ENCODE assay signal across 19 mouse cellular contexts in genomic region chr5:121724678-121725077, GRCm38 (mm10). TPM values are rescaled to one million over a fixed set of nuclear protein-coding genes. Genes with fewer than 3 reads are reported as not detected.
A peak's percentile ranks its signal among the peaks of the same experiment; 100 is the strongest.
DNase-seq lines count a peak whose midpoint lies in the region; ATAC-seq and TF ChIP-seq lines count a peak whose summit lies in the region.
"Had no signal": no experiment of that assay in that cellular context is flagged by ENCODE, and none has a peak within 500 bp of the region (broad histone marks: within the 10 kb centered on the region; RNA-seq: fewer than 3 reads in every experiment).

No protein-coding gene starts in this region.

- no peak for TF ChIP-seq POLR2A in liver, adult 2 months (IDR thresholded peaks at IDR 0.05; ENCODE audit: extremely low read depth, insufficient read depth, low read length)

- no peak overlapping the region for H3K4me2 ChIP-seq in kidney, embryonic 16.5 days (replicated peaks; ENCODE audit: low read depth, low read length)
- no peak overlapping the region for H3K4me2 ChIP-seq in liver, embryonic 11.5 days
- no peak overlapping the region for H3K4me2 ChIP-seq in intestine, embryonic 16.5 days (ENCODE audit: low read depth, low read length)
- H3K4me2 ChIP-seq: forebrain, embryonic 13.5 days; hindbrain, embryonic 12.5 days had no signal

- no peak overlapping the region for H3K27ac ChIP-seq in kidney, embryonic 16.5 days (ENCODE audit: low read length)
- peak overlapping the region; percentile 15 for H3K27ac ChIP-seq in liver, adult 2 months (replicated peaks; ENCODE audit: insufficient read depth, low read depth, low read length)
- H3K27ac ChIP-seq in liver, embryonic 11.5 days (ENCODE audit: low read depth, low read length), result no peak overlapping the region
- peak overlapping the region; percentile 28; the same call in 1 of the 2 replicates for H3K27ac ChIP-seq in intestine, embryonic 16.5 days (ENCODE audit: low read length)
- H3K27ac ChIP-seq: embryonic facial prominence, embryonic 10.5 days; forebrain, embryonic 13.5 days; hindbrain, embryonic 12.5 days had no signal

- peaks cover 67% of the 10 kb centered on the region for H3K79me2 ChIP-seq in liver, adult 2 months (ENCODE audit: control insufficient read depth, insufficient read depth, low read length)

- H3K9ac ChIP-seq in kidney, embryonic 16.5 days (replicated peaks; ENCODE audit: low read length), result no peak overlapping the region
- H3K9ac ChIP-seq in liver, adult 2 months (ENCODE audit: low read depth, low read length), result no peak overlapping the region
- no peak overlapping the region for H3K9ac ChIP-seq in liver, embryonic 11.5 days (ENCODE audit: low read depth, low read length)
- no peak overlapping the region for H3K9ac ChIP-seq in intestine, embryonic 16.5 days (ENCODE audit: low read depth, low read length)
- H3K9ac ChIP-seq: forebrain, embryonic 13.5 days; forebrain, postnatal 0 days; hindbrain, embryonic 12.5 days had no signal

- no peak overlapping the region for H3K4me3 ChIP-seq in kidney, embryonic 16.5 days (ENCODE audit: low read length)
- no peak overlapping the region for H3K4me3 ChIP-seq in liver, adult 2 months (ENCODE audit: insufficient read depth, low read depth, low read length)
- no peak overlapping the region for H3K4me3 ChIP-seq in liver, embryonic 11.5 days (ENCODE audit: low read depth, low read length)
- H3K4me3 ChIP-seq in intestine, embryonic 16.5 days (ENCODE audit: low read length), result no peak overlapping the region
- H3K4me3 ChIP-seq: embryonic facial prominence, embryonic 10.5 days; forebrain, embryonic 13.5 days; hindbrain, embryonic 12.5 days had no signal

- H3K4me1 ChIP-seq in kidney, embryonic 16.5 days (ENCODE audit: insufficient read depth, low read length), result peaks cover under 1% of the 10 kb centered on the region; the same call in 1 of the 2 replicates
- peaks cover 45% of the 10 kb centered on the region for H3K4me1 ChIP-seq in liver, adult 2 months (ENCODE audit: control insufficient read depth, insufficient read depth, low read length)
- peaks cover 13% of the 10 kb centered on the region for H3K4me1 ChIP-seq in liver, embryonic 11.5 days (replicated peaks; ENCODE audit: control insufficient read depth, insufficient read depth, low read length)
- peaks cover 21% of the 10 kb centered on the region for H3K4me1 ChIP-seq in intestine, embryonic 16.5 days (ENCODE audit: control insufficient read depth, insufficient read depth, low read length)
- H3K4me1 ChIP-seq: embryonic facial prominence, embryonic 10.5 days had no signal

- peaks cover 2% of the 10 kb centered on the region; the same call in 1 of the 2 replicates for H3K36me3 ChIP-seq in kidney, embryonic 16.5 days (ENCODE audit: insufficient read depth, low read length)
- peaks cover 2% of the 10 kb centered on the region; the same call in 1 of the 2 replicates for H3K36me3 ChIP-seq in liver, adult 2 months (ENCODE audit: control insufficient read depth, insufficient read depth, low read length)
- H3K36me3 ChIP-seq in liver, embryonic 11.5 days (ENCODE audit: control insufficient read depth, insufficient read depth, low read length), result no peaks in the 10 kb centered on the region; the same call in 1 of the 2 replicates
- no peaks in the 10 kb centered on the region for H3K36me3 ChIP-seq in intestine, embryonic 16.5 days (ENCODE audit: control insufficient read depth, insufficient read depth, low read length)

- H3K27me3 ChIP-seq in kidney, embryonic 16.5 days (ENCODE audit: insufficient read depth, low read length), result no peaks in the 10 kb centered on the region
- no peaks in the 10 kb centered on the region for H3K27me3 ChIP-seq in liver, adult 2 months (ENCODE audit: control insufficient read depth, insufficient read depth, low read length)
- no peaks in the 10 kb centered on the region for H3K27me3 ChIP-seq in liver, embryonic 11.5 days (replicated peaks; ENCODE audit: control insufficient read depth, insufficient read depth, low read length)
- H3K27me3 ChIP-seq in intestine, embryonic 16.5 days (replicated peaks; ENCODE audit: control insufficient read depth, insufficient read depth, low read length), result no peaks in the 10 kb centered on the region
- H3K27me3 ChIP-seq: forebrain, embryonic 13.5 days; hindbrain, embryonic 12.5 days had no signal

- no peaks in the 10 kb centered on the region for H3K9me3 ChIP-seq in kidney, embryonic 16.5 days (ENCODE audit: low read length)
- H3K9me3 ChIP-seq in liver, embryonic 11.5 days (ENCODE audit: control insufficient read depth, low read length), result no peaks in the 10 kb centered on the region
- H3K9me3 ChIP-seq in intestine, embryonic 16.5 days (ENCODE audit: control insufficient read depth, low read length), result no peaks in the 10 kb centered on the region
- H3K9me3 ChIP-seq: embryonic facial prominence, embryonic 10.5 days; forebrain, embryonic 13.5 days; hindbrain, embryonic 12.5 days had no signal

- no peak for ATAC-seq in kidney, embryonic 16.5 days (ENCODE audit: low FRiP score, low TSS enrichment)
- ATAC-seq in liver, embryonic 11.5 days (replicated peaks; ENCODE audit: low FRiP score), result no peak
- peak; percentile 74 for ATAC-seq in intestine, embryonic 16.5 days
- ATAC-seq: forebrain, embryonic 13.5 days; forebrain, postnatal 0 days; hindbrain, embryonic 16.5 days had no signal

- 84% methylated on average over 1 of the region's 1 CpGs for WGBS in kidney, embryonic 16.5 days
- 48% methylated on average over 1 of the region's 1 CpGs for WGBS in liver, adult 2 months
- WGBS in liver, embryonic 11.5 days, result 97% methylated on average over 1 of the region's 1 CpGs
- 80% methylated on average over 1 of the region's 1 CpGs for WGBS in intestine, embryonic 16.5 days

- TF ChIP-seq CTCF in liver, adult 2 months (IDR thresholded peaks at IDR 0.05; ENCODE audit: low read depth, low read length), result no peak

- peak; percentile 35 for DNase-seq in kidney, adult 11 months
- DNase-seq in liver, adult 2 months (ENCODE audit: extremely low read depth, low read depth, low spot score), result peak; percentile 76
- DNase-seq in liver, embryonic 11.5 days (ENCODE audit: low spot score), result no peak
- DNase-seq in yolk sac, embryonic 10.5 days (ENCODE audit: low spot score), result peak; percentile 65
- no peak for DNase-seq in gastrocnemius, postnatal 4 days (ENCODE audit: low spot score in 2 of 2)
- DNase-seq: adrenal gland, adult 2 months; adrenal gland, postnatal 36 days; cerebellum, adult 2 months; cerebellum, postnatal 10 days; forebrain, postnatal 0 days; gastrocnemius, postnatal 14 days; heart, postnatal 10 days; heart, postnatal 4 days had no signal

RNA-seq across cellular contexts. Expression of gene Atxn2, which starts 13.5 kb away (rescaled TPM):
- polyA plus RNA-seq in kidney, embryonic 16.5 days (2015; fragmentation: Nextera tagmentation; extraction: Ambion mirVana), result 38.9 and 56.5 TPM in 2 replicates
- total RNA-seq in liver, adult 2 months (2014; rRNA removed), result 58.5 and 74.7 TPM in 2 replicates
- 70.1 and 92.8 TPM in 2 replicates for polyA plus RNA-seq in liver, adult 2 months (2012; rRNA removed)
- 49.8 and 63.9 TPM in 2 replicates for polyA plus RNA-seq in liver, embryonic 11.5 days (2014; fragmentation: Nextera tagmentation; extraction: Ambion mirVana)
- 27.9 and 30.7 TPM in 2 replicates for polyA plus RNA-seq in intestine, embryonic 16.5 days (2015; fragmentation: Nextera tagmentation; extraction: Ambion mirVana)
- total RNA-seq in gastrocnemius, postnatal 4 days (2021), result 100 to 1,000 TPM; 143 to 152 TPM

Comparison
In these comparisons a context has a peak if more than half of its experiments do, and no peak if none do; other contexts are left out.
1. DNase-seq: peak in kidney, adult 11 months (single experiment), liver, adult 2 months (single experiment) and yolk sac, embryonic 10.5 days (single experiment); none in liver, embryonic 11.5 days (single experiment) and gastrocnemius, postnatal 4 days (0 of 2).
2. H3K27ac ChIP-seq: peak in liver, adult 2 months (single experiment) and intestine, embryonic 16.5 days (single experiment); none in kidney, embryonic 16.5 days (single experiment) and liver, embryonic 11.5 days (single experiment).